Mouse (Mus musculus): ENCODE data around the gene Itgb5.

- TF ChIP-seq CTCF (IDR thresholded peaks at IDR 0.05; ENCODE audit: extremely low read depth, insufficient read depth, low read length), result no peak
- TF ChIP-seq POLR2A (IDR thresholded peaks at IDR 0.05; ENCODE audit: extremely low read depth, insufficient read depth, low read length), result no peak
Observed at GRCm38 (mm10) chr16:33883046-33883975, 53.8 kb downstream of the Itgb5 start.
